Mouse (Mus musculus): ENCODE measurements around the gene Akap5.

Akap5 gene

GRCm38 (mm10) chr12:76324679-76325431 is at the start of gene Akap5:
TSS of gene Akap5 (plus strand) at chr12:76324891.
- DNase-seq, result peak; percentile 90

GRCm38 (mm10) chr12:76278209-76278608 is 46.5 kb upstream of the Akap5 start:
- DNase-seq, result no peak

- DNase-seq, result no peak
Measured at GRCm38 (mm10) chr12:76280556-76280955, 44.1 kb upstream of the Akap5 start.

GRCm38 (mm10) chr12:76281111-76281660 is 43.5 kb upstream of the Akap5 start:
- no peak for DNase-seq

GRCm38 (mm10) chr12:76282132-76282531 is 42.6 kb upstream of the Akap5 start:
- peak; percentile 52 for DNase-seq

GRCm38 (mm10) chr12:76282532-76283173 is 42.0 kb upstream of the Akap5 start:
- DNase-seq, result peak; percentile 47

- DNase-seq, result no peak
Measured at GRCm38 (mm10) chr12:76285418-76285817, 39.3 kb upstream of the Akap5 start.

- DNase-seq, result no peak
Measured at GRCm38 (mm10) chr12:76287986-76288385, 36.7 kb upstream of the Akap5 start.

GRCm38 (mm10) chr12:76288494-76288893 is 36.2 kb upstream of the Akap5 start:
- no peak for DNase-seq

GRCm38 (mm10) chr12:76289428-76289827 is 35.3 kb upstream of the Akap5 start:
- no peak for DNase-seq

- no peak for DNase-seq
Measured at GRCm38 (mm10) chr12:76290271-76290670, 34.4 kb upstream of the Akap5 start.

GRCm38 (mm10) chr12:76293192-76293591 is 31.5 kb upstream of the Akap5 start:
- DNase-seq, result peak; percentile 63

GRCm38 (mm10) chr12:76297830-76298229 is 26.9 kb upstream of the Akap5 start:
- no peak for DNase-seq

GRCm38 (mm10) chr12:76299361-76299906 is 25.3 kb upstream of the Akap5 start:
- no peak for DNase-seq

GRCm38 (mm10) chr12:76300367-76300766 is 24.3 kb upstream of the Akap5 start:
- no peak for DNase-seq

- no peak for DNase-seq
Measured at GRCm38 (mm10) chr12:76303474-76303873, 21.2 kb upstream of the Akap5 start.

GRCm38 (mm10) chr12:76304199-76304598 is 20.5 kb upstream of the Akap5 start:
- no peak for DNase-seq

- no peak for DNase-seq
Measured at GRCm38 (mm10) chr12:76305107-76305506, 19.6 kb upstream of the Akap5 start.

- DNase-seq, result no peak
Measured at GRCm38 (mm10) chr12:76306852-76307561, 17.7 kb upstream of the Akap5 start.

GRCm38 (mm10) chr12:76307964-76308363 is 16.7 kb upstream of the Akap5 start:
- DNase-seq, result no peak

GRCm38 (mm10) chr12:76308436-76308835 is 16.3 kb upstream of the Akap5 start:
- DNase-seq, result no peak

GRCm38 (mm10) chr12:76310007-76310406 is 14.7 kb upstream of the Akap5 start:
- no peak for DNase-seq

- DNase-seq, result no peak
Measured at GRCm38 (mm10) chr12:76310633-76311032, 14.1 kb upstream of the Akap5 start.

Data from retina, postnatal 1 day (tissue).